Mouse (Mus musculus): ENCODE results near the gene Rnf152. TPM values are rescaled to one million over a fixed set of nuclear protein-coding genes. Genes with fewer than 3 reads are reported as not detected.

Gene Rnf152
- polyA plus RNA-seq, 1 experiment from 2014 or later, result 0.21 TPM

- H3K27me3 ChIP-seq, result no peaks in the 10 kb centered on the region
- ATAC-seq (no peak), DNase-seq (ENCODE audit: low read depth, low spot score) (no peak)
- ChIA-PET POLR2A (no interaction called here), CTCF (interaction anchor here (1.7 kb wide), 1 partner anchor 65 kb away, joined by 3 read pairs; no protein-coding TSS in a partner anchor)
- no peak for TF ChIP-seq CTCF (IDR thresholded peaks at IDR 0.05)
- in situ Hi-C loops (cut with MboI; ENCODE audit: low pct_unique_long_range_greater_than_20kb), result no loop called here
Measured at GRCm38 (mm10) chr1:105274500-105275194, 81.9 kb downstream of the Rnf152 start.

GRCm38 (mm10) chr1:105271104-105271503 lies 85.4 kb downstream of the Rnf152 start:
- ChIA-PET POLR2A (no interaction called here), CTCF (no interaction called here)
- TF ChIP-seq CTCF (IDR thresholded peaks at IDR 0.05), result no peak
- ATAC-seq (no peak), DNase-seq (ENCODE audit: low read depth, low spot score) (no peak)
- in situ Hi-C loops (cut with MboI; ENCODE audit: low pct_unique_long_range_greater_than_20kb), result no loop called here
- H3K27me3 ChIP-seq, result no peaks in the 10 kb centered on the region

- ATAC-seq (no peak), DNase-seq (ENCODE audit: low read depth, low spot score) (no peak)
- ChIA-PET POLR2A (no interaction called here), CTCF (interaction anchor here (0.7 to 1.2 kb wide), 2 partner anchors 90 to 173 kb away, joined by 3 read pairs; no protein-coding TSS in a partner anchor)
- H3K27me3 ChIP-seq, result no peaks in the 10 kb centered on the region
- TF ChIP-seq CTCF (IDR thresholded peaks at IDR 0.05), result no peak
- in situ Hi-C loops (cut with MboI; ENCODE audit: low pct_unique_long_range_greater_than_20kb), result no loop called here
Measured at GRCm38 (mm10) chr1:105263283-105264033, 93.1 kb downstream of the Rnf152 start.

- ATAC-seq (no peak), DNase-seq (ENCODE audit: low read depth, low spot score) (no peak)
- in situ Hi-C loops (cut with MboI; ENCODE audit: low pct_unique_long_range_greater_than_20kb), result no loop called here
- POLR2A ChIA-PET, result interaction anchor here (1.1 kb wide), 1 partner anchor 68 kb away, joined by 3 read pairs; no protein-coding TSS in a partner anchor
- no peak for TF ChIP-seq CTCF (IDR thresholded peaks at IDR 0.05)
- no peaks in the 10 kb centered on the region for H3K27me3 ChIP-seq
- CTCF ChIA-PET, result no interaction called here
Measured at GRCm38 (mm10) chr1:105260200-105260599, 96.3 kb downstream of the Rnf152 start.

- ATAC-seq, result no peak
- in situ Hi-C loops (cut with MboI; ENCODE audit: low pct_unique_long_range_greater_than_20kb), result no loop called here
- no peak for DNase-seq (ENCODE audit: low read depth, low spot score)
- no peak for TF ChIP-seq CTCF (IDR thresholded peaks at IDR 0.05)
- POLR2A ChIA-PET, result no interaction called here
- H3K27me3 ChIP-seq, result no peaks in the 10 kb centered on the region
- CTCF ChIA-PET, result no interaction called here
Measured at GRCm38 (mm10) chr1:105257199-105257598, 99.3 kb downstream of the Rnf152 start.

GRCm38 (mm10) chr1:105249190-105249589 lies 107.3 kb downstream of the Rnf152 start:
- ATAC-seq (no peak), DNase-seq (ENCODE audit: low read depth, low spot score) (no peak)
- CTCF ChIA-PET, result no interaction called here
- in situ Hi-C loops (cut with MboI; ENCODE audit: low pct_unique_long_range_greater_than_20kb), result no loop called here
- POLR2A ChIA-PET, result interaction anchor here (0.6 kb wide), 1 partner anchor 1525 kb away, joined by 3 read pairs; no protein-coding TSS in a partner anchor
- no peaks in the 10 kb centered on the region for H3K27me3 ChIP-seq
- no peak for TF ChIP-seq CTCF (IDR thresholded peaks at IDR 0.05)

- ChIA-PET CTCF (interaction anchor here (1.2 kb wide), 1 partner anchor 73 kb away, joined by 3 read pairs; no protein-coding TSS in a partner anchor), POLR2A (no interaction called here)
- TF ChIP-seq CTCF (IDR thresholded peaks at IDR 0.05), result no peak
- DNase-seq (ENCODE audit: low read depth, low spot score) (no peak), ATAC-seq (no peak)
- no peaks in the 10 kb centered on the region for H3K27me3 ChIP-seq
- in situ Hi-C loops (cut with MboI; ENCODE audit: low pct_unique_long_range_greater_than_20kb), result no loop called here
Measured at GRCm38 (mm10) chr1:105246651-105247050, 109.9 kb downstream of the Rnf152 start.

- no peaks in the 10 kb centered on the region for H3K27me3 ChIP-seq
- ChIA-PET POLR2A (no interaction called here), CTCF (interaction anchor here (1.2 kb wide), 1 partner anchor 73 kb away, joined by 3 read pairs; no protein-coding TSS in a partner anchor)
- TF ChIP-seq CTCF (IDR thresholded peaks at IDR 0.05), result no peak
- no peak for DNase-seq (ENCODE audit: low read depth, low spot score)
- in situ Hi-C loops (cut with MboI; ENCODE audit: low pct_unique_long_range_greater_than_20kb), result no loop called here
- ATAC-seq, result no peak
Measured at GRCm38 (mm10) chr1:105246075-105246574, 110.4 kb downstream of the Rnf152 start.

GRCm38 (mm10) chr1:105243359-105244142 lies 113.0 kb downstream of the Rnf152 start:
- ChIA-PET POLR2A (interaction anchor here (0.6 to 0.7 kb wide), 2 partner anchors 310 to 351 kb away, joined by 3 to 5 read pairs; no protein-coding TSS in a partner anchor), CTCF (interaction anchor here (0.8 kb wide), 1 partner anchor 10 kb away, joined by 3 read pairs; no protein-coding TSS in a partner anchor)
- no peaks in the 10 kb centered on the region for H3K27me3 ChIP-seq
- DNase-seq (ENCODE audit: low read depth, low spot score), result no peak
- no peak for ATAC-seq
- in situ Hi-C loops (cut with MboI; ENCODE audit: low pct_unique_long_range_greater_than_20kb), result no loop called here
- no peak for TF ChIP-seq CTCF (IDR thresholded peaks at IDR 0.05)

GRCm38 (mm10) chr1:105240185-105240584 lies 116.3 kb downstream of the Rnf152 start:
- TF ChIP-seq CTCF (IDR thresholded peaks at IDR 0.05), result no peak
- DNase-seq (ENCODE audit: low read depth, low spot score) (no peak), ATAC-seq (no peak)
- ChIA-PET CTCF (no interaction called here), POLR2A (no interaction called here)
- H3K27me3 ChIP-seq, result no peaks in the 10 kb centered on the region
- in situ Hi-C loops (cut with MboI; ENCODE audit: low pct_unique_long_range_greater_than_20kb), result no loop called here

Measured in Patski (cell line).